Mouse (Mus musculus) G1E (cell line): ENCODE results near the gene Rasl11b.

ENCODE experiments used
- CTCF ChIP-seq: IDR thresholded peaks from 2 replicates; pipeline ENCODE4 v1.5.1; 2012; ENCODE audit warnings: low read depth, low read length, inconsistent platforms, mixed read lengths
- GATA2 ChIP-seq: IDR thresholded peaks from 2 replicates; pipeline ENCODE4 v1.6.1; 2012; ENCODE audit warnings: low read depth, low read length, inconsistent platforms, borderline replicate concordance

DNA sequence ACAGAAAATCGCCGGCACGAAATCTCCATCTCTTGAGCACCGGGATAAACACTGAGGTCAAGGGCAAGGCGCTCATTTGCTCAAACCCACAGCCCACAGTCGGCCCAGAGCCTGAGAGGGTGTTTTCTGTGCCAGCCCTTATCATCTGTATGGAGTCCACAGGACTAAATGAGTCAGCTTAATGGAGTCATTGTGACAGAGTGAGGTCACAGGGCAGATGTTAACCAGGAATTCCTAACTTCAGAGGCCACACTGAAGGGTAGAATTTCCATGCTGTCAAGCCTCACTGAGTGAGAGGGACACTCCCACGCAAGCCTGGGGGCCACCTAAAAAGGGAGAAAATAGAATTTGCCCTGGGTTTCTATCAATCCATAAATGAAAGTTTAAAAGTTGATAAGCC is 35.2 kb upstream of the Rasl11b start:
- TF ChIP-seq CTCF (no peak), GATA2 (no peak)
